Mouse (Mus musculus): ENCODE data around the gene Ahsg.

Ahsg gene

DNA sequence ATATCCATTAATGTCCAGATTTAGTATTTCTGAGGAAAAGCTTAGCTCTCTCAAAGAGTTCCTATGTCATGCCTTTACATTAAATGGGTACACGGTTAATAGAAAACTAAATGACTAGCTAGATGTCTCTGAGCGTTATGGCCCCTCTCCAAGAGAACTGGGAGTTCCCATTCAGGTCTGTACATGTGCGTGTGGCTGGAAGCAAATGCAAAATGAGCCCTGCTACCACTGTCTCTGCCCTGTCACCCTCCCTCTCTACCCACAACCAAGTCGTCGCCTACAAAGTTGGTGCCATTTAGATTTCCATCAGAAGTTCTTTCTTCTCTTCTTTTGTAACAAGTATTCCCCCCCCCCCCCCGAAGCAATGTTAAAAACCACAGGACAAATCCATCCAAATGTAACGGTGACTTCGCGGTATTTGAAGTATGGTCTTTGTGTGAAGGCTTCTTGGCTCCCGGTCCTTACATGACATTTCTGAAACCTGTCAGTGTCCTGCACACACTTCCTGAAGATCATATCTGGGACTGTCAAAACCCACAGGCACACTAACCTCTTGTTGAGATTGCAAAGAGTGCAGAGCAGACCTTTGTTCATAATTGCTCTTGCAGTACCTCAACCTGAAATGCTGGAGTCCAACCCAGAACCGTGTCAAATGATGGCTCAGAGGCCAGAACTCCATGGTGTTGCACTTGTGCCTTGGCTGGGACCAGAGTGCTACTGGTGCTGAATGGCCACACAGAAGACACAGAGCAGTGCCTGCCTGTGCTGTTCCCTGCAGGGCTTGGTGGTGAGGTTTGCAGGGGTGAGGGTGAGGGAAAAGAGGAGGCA is at the start of gene Ahsg:
TSS of gene Ahsg (plus strand) at position 595 of the 828 bp plus-strand sequence.
- no peak for DNase-seq (ENCODE audit: low read depth, low spot score)

DNA sequence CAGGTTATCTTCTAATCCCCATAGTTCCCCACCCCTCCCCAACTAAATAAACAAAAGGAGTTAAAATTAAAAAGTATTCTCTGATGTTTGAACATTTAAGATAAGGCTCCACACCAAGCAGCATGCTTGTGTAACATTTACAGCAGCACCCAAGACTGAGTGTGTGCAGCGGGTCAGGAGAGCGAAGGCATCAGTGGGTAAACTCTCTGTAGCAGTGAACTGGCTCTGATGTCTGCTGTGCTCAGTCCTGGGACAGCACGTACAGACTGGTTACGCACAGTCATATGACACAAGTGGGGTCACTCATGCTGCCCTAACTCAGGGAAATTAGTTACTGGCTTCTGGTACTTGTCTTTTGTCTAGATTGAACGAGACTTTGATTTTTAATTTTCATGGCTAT is 48.2 kb upstream of the Ahsg start:
- DNase-seq (ENCODE audit: low read depth, low spot score) = no peak

DNA sequence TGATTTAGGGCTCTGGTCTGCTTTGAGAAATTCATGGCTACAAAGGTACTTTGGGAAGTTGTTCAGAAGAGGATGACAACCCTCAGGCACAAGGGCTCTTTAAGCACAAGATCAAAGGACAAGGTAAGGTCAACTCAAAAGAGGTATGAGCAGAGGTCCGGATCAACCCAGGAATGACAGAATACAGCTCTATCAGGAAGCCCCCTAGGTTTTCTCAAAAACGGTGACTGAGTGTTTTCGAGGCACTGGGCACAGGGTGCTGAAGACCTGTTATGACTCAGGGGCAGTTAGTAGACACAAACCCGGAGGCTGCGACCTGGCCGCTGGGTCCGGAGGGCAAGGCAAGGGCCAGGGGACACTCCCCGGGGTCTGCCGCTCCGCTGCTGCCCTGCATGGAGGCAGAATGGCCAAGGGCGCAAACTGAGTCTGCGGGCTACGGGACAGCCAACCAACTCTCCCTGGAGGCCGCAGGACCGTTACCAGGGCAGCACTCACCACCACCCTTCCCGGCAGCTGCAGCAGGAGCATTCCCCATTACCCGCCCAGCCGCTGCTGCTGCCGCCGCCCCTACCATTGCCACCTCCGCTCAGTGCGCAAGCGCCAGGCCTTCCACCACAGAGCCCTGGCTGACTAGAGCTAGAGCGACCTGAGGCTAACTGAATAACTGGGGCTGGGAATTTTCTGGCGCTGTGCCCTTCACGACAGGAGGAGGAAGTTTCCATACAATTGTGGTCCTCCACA is 46.8 kb upstream of the Ahsg start:
- peak; percentile 66 for DNase-seq (ENCODE audit: low read depth, low spot score)

DNA sequence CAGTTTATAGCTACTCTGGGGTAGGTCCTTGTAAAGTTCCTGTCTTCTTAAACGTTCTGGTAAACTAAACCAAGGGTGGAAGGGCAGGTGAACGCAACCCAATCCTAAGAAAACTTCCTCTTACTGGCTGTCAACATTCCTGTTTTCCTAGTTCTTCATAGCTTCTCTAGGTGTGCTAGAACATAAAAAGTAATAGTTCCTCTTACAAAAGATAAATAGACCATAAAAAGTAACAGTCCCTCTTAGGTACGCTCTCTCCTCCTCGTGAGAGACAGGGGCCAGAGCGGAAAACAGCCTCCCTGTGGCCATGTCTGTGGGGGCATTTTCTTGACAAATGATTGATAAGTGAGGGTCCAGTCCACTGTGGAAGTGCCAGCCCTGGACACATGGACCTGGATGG is 46.2 kb upstream of the Ahsg start:
- no peak for DNase-seq (ENCODE audit: low read depth, low spot score)

DNA sequence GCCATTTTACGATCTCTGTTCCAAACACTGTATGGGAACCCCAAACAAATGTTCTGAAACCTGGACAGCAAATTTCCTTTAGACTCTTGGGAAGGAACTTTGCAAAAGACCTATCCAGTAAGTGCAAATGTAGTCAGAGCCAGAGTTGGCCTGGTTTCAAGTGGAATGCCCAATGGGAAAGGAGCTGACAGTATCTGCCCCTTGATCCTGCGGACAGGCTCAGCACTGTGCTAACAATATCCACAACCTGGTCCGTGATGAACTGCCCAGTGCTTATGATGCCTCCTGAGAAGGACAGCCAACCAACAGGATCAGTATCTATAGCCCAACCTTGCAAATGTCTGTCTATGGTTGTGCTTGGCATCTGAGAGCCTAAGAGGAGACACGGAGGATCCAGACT is 45.6 kb upstream of the Ahsg start:
- DNase-seq (ENCODE audit: low read depth, low spot score) = no peak

DNA sequence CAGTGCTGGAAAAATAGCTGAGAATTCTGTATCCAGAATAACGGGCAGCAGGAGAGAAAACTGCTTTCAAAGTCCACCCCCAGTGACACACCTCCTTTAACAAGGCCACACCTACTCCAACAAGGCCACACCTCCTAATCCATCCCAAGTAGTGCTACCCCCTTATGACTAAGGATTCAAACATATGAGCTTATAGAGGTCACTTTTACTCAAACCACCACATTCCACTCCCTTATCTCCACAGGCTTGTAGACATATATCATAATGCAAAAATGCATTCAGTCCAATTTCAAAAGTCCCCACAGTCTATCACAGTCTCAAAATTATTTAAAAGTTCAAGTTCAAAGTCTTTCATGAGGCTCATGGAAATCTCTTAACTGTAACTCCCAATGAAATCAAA is 43.4 kb upstream of the Ahsg start:
- DNase-seq (ENCODE audit: low read depth, low spot score) = no peak

DNA sequence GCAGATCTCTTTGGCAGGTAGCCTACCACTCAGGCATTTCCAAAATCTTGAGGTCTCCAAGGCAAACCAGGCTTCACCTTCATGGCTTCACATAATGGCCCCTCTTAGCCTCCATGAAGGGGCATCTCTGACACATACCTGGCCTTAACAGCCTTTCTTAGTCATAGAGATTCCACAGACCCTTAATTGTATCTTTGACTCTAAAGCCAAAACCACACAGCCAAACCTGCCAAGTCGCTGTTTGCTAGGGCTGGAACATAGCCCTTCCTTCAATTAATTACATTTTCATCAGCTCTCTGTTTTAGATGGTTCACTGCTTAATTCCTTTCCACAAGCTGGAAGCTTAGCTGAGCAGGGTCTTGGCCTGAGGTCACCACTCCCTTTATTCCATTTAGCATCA is 42.7 kb upstream of the Ahsg start:
- no peak for DNase-seq (ENCODE audit: low read depth, low spot score)

DNA sequence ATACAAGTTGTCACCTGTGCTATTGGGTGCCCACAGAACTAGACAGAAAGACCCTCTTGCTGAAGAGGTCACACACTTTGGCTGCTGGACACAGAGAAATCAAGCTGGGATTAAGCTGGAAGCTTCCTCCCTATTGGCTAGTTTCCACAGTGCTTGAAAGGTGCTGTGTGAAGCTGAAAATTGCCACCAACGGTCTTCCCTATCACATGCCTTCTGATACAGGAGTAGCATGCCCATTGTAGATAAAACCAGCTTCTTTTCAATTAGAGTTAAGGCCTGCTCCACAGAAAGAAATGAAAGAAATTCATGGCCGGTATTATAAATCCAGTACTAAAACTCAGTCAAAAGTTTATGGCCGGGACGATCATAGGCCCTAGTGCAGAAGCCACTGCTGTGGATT is 38.4 kb upstream of the Ahsg start:
- no peak for DNase-seq (ENCODE audit: low read depth, low spot score)

DNA sequence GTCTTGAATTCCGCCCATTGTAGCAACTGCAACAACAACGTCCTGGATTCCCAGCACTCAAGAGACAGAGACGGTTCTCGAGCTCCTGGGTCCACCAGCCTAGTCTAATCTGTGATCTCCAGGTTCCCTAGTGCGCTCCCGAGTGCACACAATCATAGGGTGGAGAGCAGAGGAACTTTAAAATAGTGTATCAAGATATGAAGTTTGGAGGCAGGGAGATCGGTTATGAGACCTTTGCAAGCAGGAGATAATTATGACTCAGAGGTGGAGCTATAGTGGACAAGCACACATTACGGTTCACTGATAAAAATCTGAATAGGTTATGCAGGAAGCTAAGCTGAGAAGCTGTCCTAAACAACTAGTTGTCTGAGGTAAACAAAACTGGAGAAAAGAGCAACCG is 34.3 kb upstream of the Ahsg start:
- no peak for DNase-seq (ENCODE audit: low read depth, low spot score)

DNA sequence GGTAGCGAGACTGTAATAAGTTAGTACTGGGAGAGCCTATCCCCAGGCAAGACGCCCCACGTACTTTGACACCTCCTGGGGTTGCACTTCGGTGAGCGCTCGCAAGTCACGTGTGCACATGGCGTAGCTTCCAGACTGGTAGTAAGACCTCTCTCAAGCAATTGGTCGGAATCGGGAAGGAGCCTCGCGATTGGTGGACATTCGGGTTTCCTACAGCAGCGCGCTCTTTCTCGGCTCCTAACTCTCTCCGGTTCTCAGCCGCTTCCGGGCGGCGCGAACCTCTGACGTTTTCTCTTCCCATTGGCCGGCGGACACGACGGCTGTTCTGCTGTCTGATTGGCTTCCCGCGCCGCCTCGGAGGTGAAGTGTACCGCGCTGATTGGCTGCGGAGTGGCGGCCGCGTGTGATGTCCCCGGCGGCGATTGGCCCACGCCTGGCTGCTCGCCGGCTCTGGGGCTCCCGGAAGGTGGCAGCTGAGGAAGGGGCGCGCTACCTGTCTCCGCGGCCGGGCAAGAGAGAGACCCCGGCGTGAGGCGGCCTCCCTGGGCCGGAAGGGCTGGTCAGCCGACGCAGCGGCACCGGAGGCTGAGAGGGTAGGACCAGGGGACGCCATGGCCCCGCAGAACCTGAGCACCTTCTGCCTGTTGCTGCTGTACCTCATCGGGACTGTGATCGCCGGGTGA is 33.5 kb upstream of the Ahsg start, which contains the start of the genes Tbccd1 and Dnajb11:
TSS of gene Tbccd1 (minus strand) at position 239 of the 683 bp plus-strand sequence.
TSS of gene Dnajb11 (plus strand) at position 415 of the 683 bp plus-strand sequence.
- DNase-seq (ENCODE audit: low read depth, low spot score) = peak; percentile 98

DNA sequence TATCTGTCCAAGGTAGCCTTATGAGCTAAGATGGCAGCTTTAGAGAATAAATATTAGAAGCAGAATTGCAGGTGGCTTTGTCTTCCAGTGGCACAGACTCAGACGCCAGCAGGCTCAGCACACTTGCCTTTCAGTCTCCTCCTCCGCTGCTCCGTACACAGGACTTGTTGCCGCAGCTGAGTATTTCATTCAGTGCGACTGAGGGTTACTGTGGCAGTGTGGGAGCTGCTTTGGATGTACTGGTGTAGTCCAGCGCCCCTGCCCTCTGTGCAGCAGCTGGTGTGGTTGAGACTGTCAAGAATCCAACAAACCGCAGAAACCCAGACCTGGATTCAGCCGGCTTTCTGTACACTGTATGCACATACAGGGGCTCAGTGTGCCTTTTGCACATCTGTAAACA is 18.7 kb upstream of the Ahsg start:
- DNase-seq (ENCODE audit: low read depth, low spot score) = no peak

DNA sequence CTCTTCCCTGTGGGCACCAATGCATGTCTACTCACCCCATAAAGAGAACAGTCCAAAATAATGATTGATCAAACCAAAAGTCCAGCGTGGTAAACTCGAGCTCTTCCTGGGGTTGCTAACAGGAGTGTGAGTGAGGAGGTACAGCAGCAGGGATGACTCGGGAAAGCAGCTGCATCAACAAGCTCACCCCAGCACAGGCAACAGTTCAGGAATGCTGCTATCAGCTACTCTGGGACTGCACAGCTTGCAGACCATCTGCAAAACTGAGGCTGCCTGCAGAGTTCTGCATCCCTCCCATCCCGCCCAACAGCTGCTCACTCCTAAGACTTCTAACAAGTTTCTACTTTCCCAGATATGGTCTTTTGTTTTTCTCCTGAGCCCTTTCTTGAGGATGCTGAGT is 17.7 kb upstream of the Ahsg start:
- DNase-seq (ENCODE audit: low read depth, low spot score) = no peak

DNA sequence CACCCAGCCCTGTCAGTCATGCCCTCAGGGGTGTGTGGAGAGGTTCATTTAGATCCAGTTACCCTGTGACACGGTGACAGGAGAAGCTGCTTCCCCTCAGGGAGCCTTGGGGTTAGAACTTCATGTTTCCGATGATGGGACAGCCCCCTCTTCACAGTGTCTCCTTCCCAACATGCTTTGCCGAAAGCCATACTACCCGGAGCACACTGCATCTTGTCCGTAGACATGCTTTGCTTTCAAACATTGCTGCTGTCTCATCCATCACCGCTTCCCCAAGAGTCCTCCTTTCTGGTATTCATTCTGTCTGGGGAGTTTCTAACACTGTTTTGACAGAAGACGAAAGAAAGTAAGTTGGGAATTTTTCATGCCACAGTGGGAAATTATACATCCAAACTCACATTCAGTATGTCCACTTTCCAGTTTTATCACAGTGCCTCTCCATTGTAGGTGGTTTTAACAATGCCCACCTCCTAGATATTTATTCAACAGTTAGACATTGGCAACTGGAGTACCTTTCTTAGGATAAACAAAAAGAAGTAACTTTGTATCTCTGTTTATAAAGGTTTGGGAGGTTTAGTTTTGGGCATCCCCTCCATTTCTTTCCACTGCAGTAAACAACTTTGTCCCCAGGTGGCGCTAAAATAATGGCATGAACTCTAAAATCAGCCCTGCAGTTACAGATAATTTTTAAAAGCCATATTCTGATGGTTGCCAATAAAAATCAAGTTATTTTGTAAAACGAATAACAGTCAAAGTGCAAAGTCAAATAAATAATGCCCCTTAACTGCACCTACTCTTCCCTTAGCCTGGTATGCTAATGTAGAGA is 14.6 kb upstream of the Ahsg start:
- peak; percentile 21 for DNase-seq (ENCODE audit: low read depth, low spot score)

DNA sequence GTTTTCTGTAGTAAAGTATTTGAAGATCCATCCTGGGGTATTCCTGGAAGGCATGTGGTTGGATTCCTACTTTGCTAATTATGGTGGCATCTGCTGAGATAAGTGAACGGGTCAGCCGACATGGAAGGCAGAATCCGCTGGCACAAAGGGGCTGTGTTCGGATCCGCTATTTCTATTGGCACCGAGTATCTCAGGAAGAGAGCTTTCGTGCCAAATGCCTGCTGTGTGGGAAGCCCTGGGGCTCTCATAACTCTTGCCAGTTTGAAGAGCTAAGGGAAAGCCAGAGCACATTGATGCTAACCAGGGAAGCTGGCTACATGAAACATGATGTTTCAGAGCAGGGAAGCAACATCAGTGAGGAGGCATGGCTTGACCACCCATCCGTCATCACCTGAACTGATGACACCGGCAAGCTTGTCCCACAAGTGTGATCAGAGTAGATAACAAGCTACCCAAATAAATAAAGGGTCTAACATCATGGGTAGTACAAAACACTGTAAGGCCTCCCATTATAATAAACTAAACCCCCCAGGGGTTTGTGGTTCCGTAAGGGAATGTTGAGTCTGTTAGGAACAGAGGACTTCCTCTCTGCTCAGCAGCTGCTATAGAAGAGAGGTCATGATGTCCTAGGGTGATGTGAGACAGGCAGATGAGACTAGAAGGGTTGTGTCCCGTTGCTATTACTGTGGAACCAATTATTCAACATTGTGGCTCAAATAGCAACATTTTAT is 13.3 kb upstream of the Ahsg start:
- DNase-seq (ENCODE audit: low read depth, low spot score) = no peak

DNA sequence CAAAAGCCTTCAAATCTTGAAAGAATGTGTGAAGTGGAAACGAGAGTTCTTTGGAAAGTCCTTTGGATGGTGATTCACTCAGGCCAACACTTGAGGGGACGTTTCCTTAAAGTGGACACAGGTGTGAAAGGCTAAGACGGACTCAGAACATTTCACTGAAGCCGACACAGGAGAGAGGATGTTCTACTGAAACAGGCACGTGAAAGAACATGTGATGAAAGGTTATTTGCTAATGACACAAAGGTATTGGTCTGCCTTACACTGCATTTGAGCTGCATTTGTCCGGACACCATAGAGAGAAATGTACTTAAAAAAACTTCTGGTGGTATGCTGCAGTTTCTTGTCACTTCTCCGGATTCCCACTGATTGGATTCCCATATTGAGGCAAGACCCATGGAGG is 12.4 kb upstream of the Ahsg start:
- DNase-seq (ENCODE audit: low read depth, low spot score) = no peak

DNA sequence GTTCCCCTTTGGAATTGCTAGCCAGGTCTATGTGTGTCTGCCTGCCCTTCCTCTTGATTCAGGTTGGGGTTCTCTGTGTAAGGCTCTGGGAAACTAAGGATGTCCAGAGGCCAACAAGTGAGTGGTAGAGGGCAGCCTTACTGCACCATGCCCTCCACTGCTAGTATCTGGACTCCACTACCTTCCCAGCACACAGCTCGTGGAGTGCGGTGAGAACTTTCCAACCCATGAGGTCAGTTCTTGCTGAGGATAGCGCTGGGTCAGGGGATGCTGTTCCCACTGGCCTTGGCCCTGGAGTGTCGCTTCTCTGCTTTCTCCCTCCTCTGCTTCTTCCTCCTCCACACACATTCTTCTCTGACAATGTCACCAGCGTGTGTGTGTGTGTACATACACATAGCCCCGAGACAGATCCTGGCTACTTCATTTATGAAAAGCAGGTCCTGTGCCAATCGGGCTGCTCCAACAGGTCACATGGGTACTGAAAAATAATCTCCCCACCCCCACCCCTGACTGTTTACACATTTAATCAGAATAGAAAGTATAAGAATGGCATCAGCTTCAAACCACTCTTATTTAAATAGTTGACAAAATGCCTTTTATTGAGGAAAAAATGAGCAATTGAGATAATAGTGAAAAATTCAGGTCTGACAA is 11.0 kb upstream of the Ahsg start:
- no peak for DNase-seq (ENCODE audit: low read depth, low spot score)

DNA sequence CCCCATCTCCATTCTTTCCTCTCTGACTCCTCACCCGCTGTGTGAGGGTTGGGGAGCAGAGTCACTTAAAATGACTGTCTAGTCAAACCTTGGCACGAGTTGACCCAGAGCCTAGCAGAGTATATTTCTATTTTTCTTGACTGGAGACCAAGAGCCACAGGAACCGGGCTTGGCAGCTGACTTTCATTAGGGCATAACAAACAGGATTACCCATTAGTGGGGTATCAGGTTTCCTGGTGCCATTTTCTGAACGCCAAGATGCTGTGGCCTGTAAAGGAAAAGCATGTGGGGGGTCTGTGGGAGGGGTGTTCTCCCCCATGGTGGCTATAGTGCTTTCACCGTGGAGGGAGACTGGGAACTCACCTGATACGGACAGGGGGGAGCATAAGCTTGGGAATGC is 10.2 kb upstream of the Ahsg start:
- no peak for DNase-seq (ENCODE audit: low read depth, low spot score)

DNA sequence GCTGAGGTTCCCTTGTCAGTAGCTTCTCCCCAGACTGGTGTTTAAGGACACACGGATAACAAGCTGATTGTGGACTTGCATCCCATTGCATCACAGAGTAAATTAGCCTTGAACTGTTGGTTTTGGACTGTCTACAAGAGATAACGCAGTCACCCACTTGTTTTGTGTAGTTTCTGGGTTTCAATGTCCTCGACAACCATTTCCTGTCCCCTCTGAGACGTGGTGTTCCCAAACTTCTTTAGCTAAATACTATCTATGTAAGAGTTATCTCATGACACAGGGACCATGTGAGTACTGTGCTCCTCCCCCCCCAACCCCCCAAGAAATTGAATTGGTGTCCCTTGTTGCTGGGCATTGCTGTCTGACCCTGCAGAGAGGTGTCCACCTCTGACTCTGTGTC is 9.6 kb upstream of the Ahsg start:
- DNase-seq (ENCODE audit: low read depth, low spot score) = no peak

DNA sequence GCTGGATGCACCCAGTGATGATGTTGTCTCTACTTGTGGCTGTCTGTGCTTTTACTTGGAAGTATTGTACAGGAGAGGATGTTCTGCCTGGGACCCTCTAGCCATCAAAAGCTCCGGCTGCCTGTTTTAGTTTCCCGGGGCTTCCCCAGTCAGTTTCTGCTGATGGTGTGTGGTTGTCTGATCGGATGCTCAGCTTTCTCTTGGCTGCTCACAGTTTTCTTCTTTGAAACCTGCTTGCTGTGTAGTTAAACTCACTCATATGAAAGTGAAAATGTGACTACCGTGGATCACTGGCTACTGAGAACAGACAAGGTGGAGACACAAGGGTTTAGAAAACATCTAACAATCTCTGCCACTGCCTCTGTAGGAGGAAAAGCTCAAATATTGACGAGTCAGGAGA is 7.6 kb upstream of the Ahsg start:
- no peak for DNase-seq (ENCODE audit: low read depth, low spot score)

DNA sequence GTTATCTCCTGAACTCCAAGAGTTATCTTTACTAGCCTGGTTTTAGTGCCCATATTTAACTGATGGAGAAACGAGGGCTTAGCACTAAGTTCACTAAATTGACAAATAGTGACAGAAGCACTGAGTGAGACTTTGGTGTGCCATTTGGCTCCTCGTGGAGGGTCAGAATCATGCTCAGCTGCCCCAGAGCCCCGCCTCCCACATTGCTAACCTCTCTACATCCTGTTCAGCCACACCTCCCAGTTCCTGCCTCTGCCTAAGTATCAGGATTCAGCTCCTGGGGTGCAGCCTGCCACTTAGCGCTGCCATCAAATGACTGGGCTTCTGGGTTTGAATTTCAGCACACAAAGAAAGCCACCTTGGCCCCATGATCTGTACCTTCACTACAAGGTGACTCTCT is 5.7 kb upstream of the Ahsg start:
- DNase-seq (ENCODE audit: low read depth, low spot score) = no peak

Measured in retina, postnatal 7 days (tissue).